Mouse (Mus musculus): Measurements from ENCODE around the gene Irgq.

GRCm38 (mm10) chr7:24500929-24501328 is 29.6 kb upstream of the Irgq start:
- TF ChIP-seq CTCF (IDR thresholded peaks at IDR 0.05; ENCODE audit: insufficient read depth, low read length) (peak; percentile 37), POLR2A (IDR thresholded peaks at IDR 0.05; ENCODE audit: borderline replicate concordance, extremely low read depth, low read depth, low read length) (no peak)
